Comparison of ENCODE assay signal across 29 mouse cellular contexts in the genomic region with DNA sequence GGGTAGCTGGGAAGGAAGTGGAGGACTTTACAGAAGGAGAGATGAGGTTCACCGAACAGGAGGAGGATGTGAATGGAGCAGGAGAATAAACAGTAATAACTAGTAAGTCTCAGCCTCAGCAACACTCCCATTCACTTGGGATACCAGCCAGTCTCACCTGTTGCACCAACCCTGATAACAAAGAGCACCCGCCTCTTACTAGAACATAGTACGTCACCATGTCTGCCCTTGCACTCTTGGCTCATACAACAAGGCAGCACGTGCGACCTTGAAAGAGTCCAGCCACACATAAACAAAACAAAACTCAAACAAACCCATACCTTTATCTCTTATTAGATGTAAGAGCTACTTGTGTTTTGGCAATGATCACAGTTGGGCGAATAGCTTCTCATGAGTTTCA. TPM values are rescaled to one million over a fixed set of nuclear protein-coding genes. Genes with fewer than 3 reads are reported as not detected.
"Had no signal": no experiment of that assay in that cellular context is flagged by ENCODE, and none has a peak within 500 bp of the region (broad histone marks: within the 10 kb centered on the region; RNA-seq: fewer than 3 reads in every experiment).

No protein-coding gene starts in this region.

- DNase-seq: kidney, adult 18-20 months; kidney, postnatal 14 days; kidney, postnatal 4 days; left cerebral cortex, postnatal 4 days; lung, embryonic 14.5 days; midbrain, embryonic 14.5 days; right cerebral cortex, adult 18-20 months; right cerebral cortex, postnatal 14 days; right cerebral cortex, postnatal 4 days; thymus, adult 18-20 months; thymus, postnatal 36 days had no signal

- H3K4me3 ChIP-seq: intestine, embryonic 15.5 days; limb, embryonic 12.5 days; limb, embryonic 15.5 days; neural tube, embryonic 12.5 days; stomach, embryonic 15.5 days had no signal

- H3K27me3 ChIP-seq: intestine, embryonic 15.5 days; limb, embryonic 12.5 days; limb, embryonic 15.5 days; neural tube, embryonic 12.5 days; stomach, embryonic 15.5 days had no signal

- H3K4me2 ChIP-seq: intestine, embryonic 15.5 days; limb, embryonic 12.5 days; limb, embryonic 15.5 days; lung, embryonic 14.5 days; midbrain, embryonic 11.5 days; neural tube, embryonic 12.5 days; stomach, embryonic 15.5 days had no signal

- H3K36me3 ChIP-seq: intestine, embryonic 15.5 days; limb, embryonic 12.5 days; limb, embryonic 15.5 days; neural tube, embryonic 12.5 days; stomach, embryonic 15.5 days had no signal

RNA-seq across cellular contexts. Expression of gene Slc19a3, which starts 5.7 kb away (rescaled TPM):
- total RNA-seq: megakaryocyte progenitor cell, adult 5-6 weeks; megakaryocyte-erythroid progenitor cell, adult 5-6 weeks; neutrophil, adult 5-6 weeks had no signal

RNA-seq across cellular contexts. Expression of gene Krtap28-10, which starts 9.8 kb away (rescaled TPM):
- total RNA-seq: layer of hippocampus, adult 18-20 months; layer of hippocampus, postnatal 14 days; left cerebral cortex, adult 8-10 months; left cerebral cortex, postnatal 14 days; left cerebral cortex, postnatal 4 days; megakaryocyte progenitor cell, adult 5-6 weeks; megakaryocyte-erythroid progenitor cell, adult 5-6 weeks; midbrain, postnatal 0 days; neutrophil, adult 5-6 weeks had no signal
- polyA plus RNA-seq: intestine, embryonic 15.5 days; kidney, embryonic 16.5 days; limb, embryonic 12.5 days; limb, embryonic 15.5 days; liver, embryonic 14.5 days; lung, embryonic 14.5 days; midbrain, embryonic 11.5 days; midbrain, embryonic 14.5 days; midbrain, postnatal 0 days; neural tube, embryonic 12.5 days; stomach, embryonic 15.5 days; testis, adult 2 months; urinary bladder, adult 2 months had no signal

RNA-seq across cellular contexts. Expression of gene Gm47969, which starts 12.2 kb away (rescaled TPM):
- total RNA-seq: layer of hippocampus, adult 18-20 months; layer of hippocampus, postnatal 14 days; left cerebral cortex, adult 8-10 months; left cerebral cortex, postnatal 14 days; left cerebral cortex, postnatal 4 days; megakaryocyte progenitor cell, adult 5-6 weeks; megakaryocyte-erythroid progenitor cell, adult 5-6 weeks; midbrain, postnatal 0 days; neutrophil, adult 5-6 weeks had no signal
- polyA plus RNA-seq: intestine, embryonic 15.5 days; kidney, embryonic 16.5 days; limb, embryonic 12.5 days; limb, embryonic 15.5 days; liver, embryonic 14.5 days; lung, embryonic 14.5 days; midbrain, embryonic 11.5 days; midbrain, embryonic 14.5 days; midbrain, postnatal 0 days; neural tube, embryonic 12.5 days; stomach, embryonic 15.5 days; testis, adult 2 months; urinary bladder, adult 2 months had no signal

RNA-seq across cellular contexts. Expression of gene A030005K14Rik, which starts 26.7 kb away (rescaled TPM):
- total RNA-seq: layer of hippocampus, adult 18-20 months; layer of hippocampus, postnatal 14 days; left cerebral cortex, adult 8-10 months; left cerebral cortex, postnatal 14 days; left cerebral cortex, postnatal 4 days; megakaryocyte progenitor cell, adult 5-6 weeks; megakaryocyte-erythroid progenitor cell, adult 5-6 weeks; midbrain, postnatal 0 days; neutrophil, adult 5-6 weeks had no signal
- polyA plus RNA-seq: intestine, embryonic 15.5 days; kidney, embryonic 16.5 days; limb, embryonic 12.5 days; limb, embryonic 15.5 days; liver, embryonic 14.5 days; lung, embryonic 14.5 days; midbrain, embryonic 11.5 days; midbrain, embryonic 14.5 days; midbrain, postnatal 0 days; neural tube, embryonic 12.5 days; stomach, embryonic 15.5 days; testis, adult 2 months; urinary bladder, adult 2 months had no signal

RNA-seq across cellular contexts. Expression of gene Krtap28-13, which starts 28.2 kb away (rescaled TPM):
- total RNA-seq: layer of hippocampus, adult 18-20 months; layer of hippocampus, postnatal 14 days; left cerebral cortex, adult 8-10 months; left cerebral cortex, postnatal 14 days; left cerebral cortex, postnatal 4 days; megakaryocyte progenitor cell, adult 5-6 weeks; megakaryocyte-erythroid progenitor cell, adult 5-6 weeks; midbrain, postnatal 0 days; neutrophil, adult 5-6 weeks had no signal
- polyA plus RNA-seq: intestine, embryonic 15.5 days; kidney, embryonic 16.5 days; limb, embryonic 12.5 days; limb, embryonic 15.5 days; liver, embryonic 14.5 days; lung, embryonic 14.5 days; midbrain, embryonic 11.5 days; midbrain, embryonic 14.5 days; midbrain, postnatal 0 days; neural tube, embryonic 12.5 days; stomach, embryonic 15.5 days; testis, adult 2 months; urinary bladder, adult 2 months had no signal
